Mouse (Mus musculus) ovary, postnatal 10 days (tissue): ENCODE results near the gene Cracr2b.

ENCODE experiments used
- DNase-seq: peaks from one replicate; pipeline ENCODE4 v3.0.0; 2022; ENCODE audit warnings: low spot score

Cracr2b gene

GRCm38 (mm10) chr7:141486239-141486638, 25.3 kb downstream of the Cracr2b start:
- DNase-seq, result no peak

- DNase-seq, result no peak
These were observed 26.2 kb downstream of the Cracr2b start for GRCm38 (mm10) chr7:141487141-141487540.

- DNase-seq, result no peak
These were observed 30.3 kb downstream of the Cracr2b start for GRCm38 (mm10) chr7:141491151-141491550.

GRCm38 (mm10) chr7:141492738-141493137, 31.8 kb downstream of the Cracr2b start:
- DNase-seq, result no peak

- DNase-seq, result no peak
These were observed 32.8 kb downstream of the Cracr2b start for GRCm38 (mm10) chr7:141493729-141494128.

GRCm38 (mm10) chr7:141495379-141495778, 34.5 kb downstream of the Cracr2b start:
- DNase-seq, result no peak

GRCm38 (mm10) chr7:141495940-141496339, 35.0 kb downstream of the Cracr2b start:
- no peak for DNase-seq

GRCm38 (mm10) chr7:141497600-141497999, 36.7 kb downstream of the Cracr2b start:
- no peak for DNase-seq

- DNase-seq, result no peak
These were observed 41.1 kb downstream of the Cracr2b start for GRCm38 (mm10) chr7:141501820-141502555.

- no peak for DNase-seq
These were observed 41.6 kb downstream of the Cracr2b start for GRCm38 (mm10) chr7:141502556-141502905.

GRCm38 (mm10) chr7:141506278-141506677, 45.4 kb downstream of the Cracr2b start:
- no peak for DNase-seq

GRCm38 (mm10) chr7:141508160-141508559, 47.3 kb downstream of the Cracr2b start:
- DNase-seq, result no peak

- DNase-seq, result no peak
These were observed 49.3 kb downstream of the Cracr2b start for GRCm38 (mm10) chr7:141510196-141510595.

- no peak for DNase-seq
These were observed 49.8 kb downstream of the Cracr2b start for GRCm38 (mm10) chr7:141510681-141511191.
